Mouse (Mus musculus): ENCODE results near the gene Rtn4rl2. TPM values are rescaled to one million over a fixed set of nuclear protein-coding genes. Genes with fewer than 3 reads are reported as not detected.

Rtn4rl2 gene
- polyA plus RNA-seq, 1 experiment: not detected

GRCm38 (mm10) chr2:84895495-84896198 is 9.1 kb upstream of the Rtn4rl2 start:
- Histone ChIP-seq H3K9me3 (replicated peaks; ENCODE audit: control insufficient read depth, insufficient read depth, low read length, poor library complexity, severe bottlenecking) (peaks cover 3% of the 10 kb centered on the region; the same call in 1 of the 2 replicates), H3K27ac (ENCODE audit: insufficient read depth, low read length) (no peak overlapping the region), H3K9ac (ENCODE audit: low read depth, poor library complexity, severe bottlenecking) (no peak overlapping the region), H3K27me3 (ENCODE audit: control insufficient read depth, insufficient read depth, low read length, poor library complexity, severe bottlenecking) (no peaks in the 10 kb centered on the region), H3K36me3 (ENCODE audit: control insufficient read depth, insufficient read depth, low read length, poor library complexity, severe bottlenecking) (no peaks in the 10 kb centered on the region), H3K4me1 (ENCODE audit: control insufficient read depth, insufficient read depth, low read length) (no peaks in the 10 kb centered on the region), H3K4me3 (ENCODE audit: low read depth, low read length) (no peak overlapping the region)
- TF ChIP-seq CTCF (IDR thresholded peaks at IDR 0.05; ENCODE audit: low read depth, low read length) (no peak), EP300 (IDR thresholded peaks at IDR 0.05; ENCODE audit: insufficient read depth, low read depth, low read length) (no peak), POLR2A (IDR thresholded peaks at IDR 0.05; ENCODE audit: insufficient read depth, low read length) (no peak)

- Histone ChIP-seq H3K4me3 (ENCODE audit: low read depth, low read length) (no peak overlapping the region), H3K9me3 (replicated peaks; ENCODE audit: control insufficient read depth, insufficient read depth, low read length, poor library complexity, severe bottlenecking) (peaks cover 3% of the 10 kb centered on the region; the same call in 1 of the 2 replicates), H3K27ac (ENCODE audit: insufficient read depth, low read length) (no peak overlapping the region), H3K27me3 (ENCODE audit: control insufficient read depth, insufficient read depth, low read length, poor library complexity, severe bottlenecking) (no peaks in the 10 kb centered on the region), H3K36me3 (ENCODE audit: control insufficient read depth, insufficient read depth, low read length, poor library complexity, severe bottlenecking) (no peaks in the 10 kb centered on the region), H3K4me1 (ENCODE audit: control insufficient read depth, insufficient read depth, low read length) (no peaks in the 10 kb centered on the region), H3K9ac (ENCODE audit: low read depth, poor library complexity, severe bottlenecking) (no peak overlapping the region)
- no peak for TF ChIP-seq EP300 (IDR thresholded peaks at IDR 0.05; ENCODE audit: insufficient read depth, low read depth, low read length)
- TF ChIP-seq POLR2A (IDR thresholded peaks at IDR 0.05; ENCODE audit: insufficient read depth, low read length): no peak
- TF ChIP-seq CTCF (IDR thresholded peaks at IDR 0.05; ENCODE audit: low read depth, low read length): no peak
These were observed 6.8 kb upstream of the Rtn4rl2 start for GRCm38 (mm10) chr2:84893359-84893758.

GRCm38 (mm10) chr2:84890045-84890340 is 3.5 kb upstream of the Rtn4rl2 start:
- Histone ChIP-seq H3K27ac (ENCODE audit: insufficient read depth, low read length) (no peak overlapping the region), H3K9me3 (replicated peaks; ENCODE audit: control insufficient read depth, insufficient read depth, low read length, poor library complexity, severe bottlenecking) (no peaks in the 10 kb centered on the region), H3K36me3 (ENCODE audit: control insufficient read depth, insufficient read depth, low read length, poor library complexity, severe bottlenecking) (no peaks in the 10 kb centered on the region), H3K27me3 (ENCODE audit: control insufficient read depth, insufficient read depth, low read length, poor library complexity, severe bottlenecking) (peaks cover 19% of the 10 kb centered on the region), H3K4me1 (ENCODE audit: control insufficient read depth, insufficient read depth, low read length) (no peaks in the 10 kb centered on the region), H3K4me3 (ENCODE audit: low read depth, low read length) (no peak overlapping the region), H3K9ac (ENCODE audit: low read depth, poor library complexity, severe bottlenecking) (no peak overlapping the region)
- no peak for TF ChIP-seq EP300 (IDR thresholded peaks at IDR 0.05; ENCODE audit: insufficient read depth, low read depth, low read length)
- no peak for TF ChIP-seq POLR2A (IDR thresholded peaks at IDR 0.05; ENCODE audit: insufficient read depth, low read length)
- TF ChIP-seq CTCF (IDR thresholded peaks at IDR 0.05; ENCODE audit: low read depth, low read length): peak; percentile 85

GRCm38 (mm10) chr2:84889316-84890044 is 3.0 kb upstream of the Rtn4rl2 start:
- TF ChIP-seq CTCF (IDR thresholded peaks at IDR 0.05; ENCODE audit: low read depth, low read length) (no peak), EP300 (IDR thresholded peaks at IDR 0.05; ENCODE audit: insufficient read depth, low read depth, low read length) (no peak)
- H3K4me3 ChIP-seq (ENCODE audit: low read depth, low read length): peak overlapping the region; percentile 36
- H3K27me3 ChIP-seq (ENCODE audit: control insufficient read depth, insufficient read depth, low read length, poor library complexity, severe bottlenecking): peaks cover 19% of the 10 kb centered on the region
- no peaks in the 10 kb centered on the region for H3K9me3 ChIP-seq (replicated peaks; ENCODE audit: control insufficient read depth, insufficient read depth, low read length, poor library complexity, severe bottlenecking)
- no peaks in the 10 kb centered on the region for H3K4me1 ChIP-seq (ENCODE audit: control insufficient read depth, insufficient read depth, low read length)
- no peaks in the 10 kb centered on the region for H3K36me3 ChIP-seq (ENCODE audit: control insufficient read depth, insufficient read depth, low read length, poor library complexity, severe bottlenecking)
- peak overlapping the region; percentile 49 for H3K9ac ChIP-seq (ENCODE audit: low read depth, poor library complexity, severe bottlenecking)
- no peak overlapping the region for H3K27ac ChIP-seq (ENCODE audit: insufficient read depth, low read length)

- peak overlapping the region; percentile 49 for H3K9ac ChIP-seq (ENCODE audit: low read depth, poor library complexity, severe bottlenecking)
These were observed 2.3 kb upstream of the Rtn4rl2 start for GRCm38 (mm10) chr2:84888657-84889315.

More at GRCm38 (mm10) chr2:84888657-84889315, 2.3 kb upstream of the Rtn4rl2 start:
- H3K9me3 ChIP-seq (replicated peaks; ENCODE audit: control insufficient read depth, insufficient read depth, low read length, poor library complexity, severe bottlenecking): no peaks in the 10 kb centered on the region
- H3K36me3 ChIP-seq (ENCODE audit: control insufficient read depth, insufficient read depth, low read length, poor library complexity, severe bottlenecking): no peaks in the 10 kb centered on the region
- H3K4me1 ChIP-seq (ENCODE audit: control insufficient read depth, insufficient read depth, low read length): no peaks in the 10 kb centered on the region
- peaks cover 19% of the 10 kb centered on the region for H3K27me3 ChIP-seq (ENCODE audit: control insufficient read depth, insufficient read depth, low read length, poor library complexity, severe bottlenecking)
- no peak for TF ChIP-seq EP300 (IDR thresholded peaks at IDR 0.05; ENCODE audit: insufficient read depth, low read depth, low read length)
- no peak for TF ChIP-seq POLR2A (IDR thresholded peaks at IDR 0.05; ENCODE audit: insufficient read depth, low read length)
- peak; percentile 64 for TF ChIP-seq CTCF (IDR thresholded peaks at IDR 0.05; ENCODE audit: low read depth, low read length)
- H3K4me3 ChIP-seq (ENCODE audit: low read depth, low read length): peak overlapping the region; percentile 36
- H3K27ac ChIP-seq (ENCODE audit: insufficient read depth, low read length): no peak overlapping the region
